Mouse (Mus musculus): ENCODE data around the gene Vezt.

Gene Vezt

GRCm38 (mm10) chr10:93915531-93916275, 119.9 kb downstream of the Vezt start:
- intact Hi-C loops (cut with DNase I): no loop called here

GRCm38 (mm10) chr10:93913525-93913924, 122.1 kb downstream of the Vezt start:
- intact Hi-C loops (cut with DNase I): no loop called here

- intact Hi-C loops (cut with DNase I): no loop called here
Measured at GRCm38 (mm10) chr10:93912917-93913316, 122.7 kb downstream of the Vezt start.

GRCm38 (mm10) chr10:93912136-93912855, 123.3 kb downstream of the Vezt start:
- intact Hi-C loops (cut with DNase I): no loop called here

GRCm38 (mm10) chr10:93911326-93911725, 124.3 kb downstream of the Vezt start:
- intact Hi-C loops (cut with DNase I): no loop called here

DNA sequence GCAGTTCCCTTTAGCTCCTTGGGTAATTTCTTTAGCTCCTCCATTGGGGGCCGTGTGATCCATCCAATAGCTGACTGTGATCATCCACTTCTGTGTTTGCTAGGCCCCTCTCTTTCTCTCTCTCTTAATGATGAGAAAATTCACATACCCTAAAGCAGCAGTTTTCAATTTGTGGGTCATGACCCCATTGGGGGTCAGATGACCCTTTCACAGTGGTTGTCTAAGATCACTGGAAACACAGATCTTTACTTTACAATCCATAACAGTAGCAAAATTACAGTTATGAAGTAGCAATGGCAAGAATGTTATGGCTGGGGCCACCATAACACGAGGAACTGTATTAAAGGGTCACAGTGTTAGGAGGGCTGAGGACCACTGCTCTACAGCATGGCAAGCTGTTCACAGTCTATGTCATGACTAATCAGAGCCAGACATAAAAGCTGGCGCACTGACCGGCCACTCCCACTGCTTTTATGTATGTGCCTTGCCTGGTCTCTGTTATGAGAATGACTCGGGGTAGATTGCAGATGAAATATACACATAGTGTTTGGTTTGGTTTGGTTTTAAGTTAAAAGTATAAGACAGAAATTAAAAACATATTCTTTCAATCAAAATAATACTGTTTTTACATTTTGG, 125.7 kb downstream of the Vezt start:
- intact Hi-C loops (cut with DNase I): no loop called here

GRCm38 (mm10) chr10:93909015-93909414, 126.6 kb downstream of the Vezt start:
- intact Hi-C loops (cut with DNase I): no loop called here

DNA sequence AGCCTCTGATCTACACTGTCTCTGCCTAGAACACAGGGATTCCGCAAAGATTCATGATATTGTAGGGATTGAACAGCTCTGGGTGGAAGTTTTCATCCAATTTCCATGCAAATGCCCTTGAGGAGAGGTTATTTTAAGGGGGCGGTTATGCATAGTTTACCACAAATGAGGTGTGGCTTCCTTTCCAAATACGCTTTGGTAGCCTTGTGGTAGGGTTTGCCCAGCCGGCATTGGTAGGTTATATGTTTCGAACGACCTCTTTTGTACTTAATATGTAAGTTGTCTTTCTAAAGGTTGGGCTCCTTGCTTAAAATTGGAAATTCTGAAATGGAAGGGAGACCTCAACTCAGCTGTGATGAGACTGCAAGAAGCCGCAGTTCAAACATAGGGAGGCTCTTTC, 127.1 kb downstream of the Vezt start:
- intact Hi-C loops (cut with DNase I): no loop called here

- intact Hi-C loops (cut with DNase I): no loop called here
Measured at GRCm38 (mm10) chr10:93907376-93907775, 128.2 kb downstream of the Vezt start.

- intact Hi-C loops (cut with DNase I): no loop called here
Measured at GRCm38 (mm10) chr10:93899907-93900306, 135.7 kb downstream of the Vezt start.

- intact Hi-C loops (cut with DNase I): no loop called here
Measured at GRCm38 (mm10) chr10:93899303-93899702, 136.3 kb downstream of the Vezt start.

DNA sequence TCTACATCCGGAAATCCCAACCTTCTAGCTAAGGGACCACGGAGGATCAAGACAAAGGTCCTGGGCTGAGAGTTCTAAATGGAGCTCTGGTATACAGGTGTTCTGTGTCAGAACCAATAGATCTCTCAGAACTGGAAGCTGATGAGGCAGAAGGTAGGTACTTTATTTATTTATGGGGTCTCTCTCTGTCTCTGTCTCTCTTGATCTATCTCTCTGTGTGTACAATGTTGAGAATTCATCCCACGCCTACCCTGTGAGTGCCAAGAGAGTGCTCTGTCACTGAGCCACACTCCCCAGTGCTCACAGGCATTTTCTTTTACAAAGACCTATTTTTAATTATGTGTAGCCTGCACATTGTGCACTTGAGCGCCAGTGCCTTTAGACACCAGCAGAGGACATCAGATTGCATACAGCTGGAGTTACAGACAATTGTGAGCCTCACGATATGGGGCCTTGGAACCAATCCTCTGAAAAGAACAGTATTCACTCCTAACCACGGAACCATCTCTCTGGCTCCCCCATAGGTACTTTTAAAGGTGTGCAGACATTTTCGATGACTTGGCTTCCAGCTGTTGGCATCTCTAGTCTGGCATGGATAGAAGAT, 138.5 kb downstream of the Vezt start, which contains the start of gene Metap2:
Metap2 (minus strand) TSS at position 51 of the 604 bp plus-strand sequence.
- intact Hi-C loops (cut with DNase I): no loop called here

DNA sequence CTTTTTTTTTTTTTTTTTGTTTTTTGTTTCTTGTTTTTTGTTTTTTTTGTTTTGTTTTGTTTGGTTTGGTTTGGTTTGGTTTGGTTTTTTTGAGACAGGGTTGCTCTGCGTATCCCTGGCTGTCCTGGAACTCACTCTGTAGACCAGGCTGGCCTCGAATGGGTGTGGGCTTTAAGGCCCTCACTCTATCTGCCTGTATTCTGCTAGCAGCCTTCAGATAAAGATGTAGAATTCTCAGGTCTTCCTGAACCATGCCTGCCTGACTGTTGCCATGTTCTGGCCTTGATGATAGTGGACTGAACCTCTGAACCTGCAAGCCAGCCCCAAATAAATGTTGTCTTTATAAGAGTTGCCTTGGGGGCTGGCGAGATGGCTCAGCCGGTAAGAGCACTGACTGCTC, 143.1 kb downstream of the Vezt start:
- intact Hi-C loops (cut with DNase I): no loop called here

DNA sequence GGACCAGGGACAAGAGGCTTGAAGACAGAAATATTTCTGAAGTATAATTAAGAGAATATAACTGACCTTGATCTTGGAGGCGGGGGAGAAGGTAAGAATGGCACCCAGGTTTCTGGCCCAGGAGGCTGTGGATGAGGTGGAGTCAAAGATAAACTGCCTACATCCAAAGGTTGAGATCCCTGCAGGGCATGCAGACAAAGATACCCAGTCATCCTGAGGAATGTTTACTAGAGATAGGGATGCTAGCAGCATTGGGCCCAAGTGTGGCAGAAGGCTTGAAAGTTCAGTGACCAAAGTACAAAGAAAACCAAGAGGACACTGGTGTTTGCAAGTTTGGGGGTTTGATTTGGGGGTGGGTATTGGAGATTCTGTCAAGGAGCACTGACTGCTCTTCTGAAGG, 144.6 kb downstream of the Vezt start:
- intact Hi-C loops (cut with DNase I): no loop called here

DNA sequence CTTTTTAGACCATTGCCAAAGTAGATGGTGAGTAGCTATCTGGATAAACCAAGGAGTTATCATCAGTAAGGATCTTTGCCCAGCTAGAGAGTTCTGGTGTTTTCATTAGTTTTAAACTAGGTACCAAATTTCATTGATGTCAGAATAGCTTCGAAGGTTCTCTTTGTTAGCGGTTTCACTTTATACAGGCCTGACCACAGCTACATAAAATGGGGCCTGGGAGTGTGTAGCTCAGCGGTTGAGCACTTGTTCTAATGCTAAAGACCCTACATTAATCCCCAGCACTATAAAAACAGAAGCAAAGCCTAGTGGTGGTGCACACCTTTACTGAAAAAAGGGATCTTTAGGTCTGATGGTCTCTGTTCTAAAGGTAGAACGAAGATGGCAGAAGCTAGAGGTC, 145.1 kb downstream of the Vezt start:
- intact Hi-C loops (cut with DNase I): no loop called here

DNA sequence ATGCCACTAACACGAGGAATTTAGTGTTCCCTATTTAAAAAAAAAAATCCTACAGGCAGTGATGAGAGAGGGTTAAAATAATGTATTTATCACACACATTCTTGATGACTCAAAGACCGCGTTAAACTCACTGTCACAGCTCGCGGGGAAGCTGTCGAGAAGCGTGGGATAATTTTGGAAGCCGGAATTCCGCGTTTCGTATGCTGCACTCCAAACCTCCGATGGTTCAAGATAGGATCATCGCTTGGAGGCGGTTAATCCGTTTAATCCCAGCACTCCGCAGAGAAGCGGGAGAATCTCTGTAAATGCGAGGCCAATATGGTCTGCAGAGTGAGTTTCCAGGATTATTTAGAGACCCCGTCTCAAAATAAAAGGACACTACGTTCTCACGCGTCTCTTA, 145.6 kb downstream of the Vezt start:
- intact Hi-C loops (cut with DNase I): no loop called here

- intact Hi-C loops (cut with DNase I): no loop called here
Measured at GRCm38 (mm10) chr10:93889579-93889950, 146.1 kb downstream of the Vezt start.

Small RNA genes lying within 50 kb of the gene (microRNA-seq; reads per million reads assigned to microRNA genes)
- 32.2 to 38.0 reads per million in 2 experiments for gene Mir331
